Mouse (Mus musculus): ENCODE data around the gene Fshr. TPM values are rescaled to one million over a fixed set of nuclear protein-coding genes. Genes with fewer than 3 reads are reported as not detected.
A peak's percentile ranks its signal among the peaks of the same experiment; 100 is the strongest.

Fshr gene
- total and polyA plus RNA-seq, 2 experiments from 2014 or later, result not detected

GRCm38 (mm10) chr17:89034627-89035026, 165.8 kb downstream of the Fshr start:
- no peak overlapping the region for H3K4me3 ChIP-seq (ENCODE audit: low read depth, low read length)
- H3K36me3 ChIP-seq (ENCODE audit: insufficient read depth), result no peaks in the 10 kb centered on the region
- no peak for TF ChIP-seq CTCF (IDR thresholded peaks at IDR 0.05; ENCODE audit: low read depth)
- no peaks in the 10 kb centered on the region for H3K4me1 ChIP-seq (ENCODE audit: insufficient read depth)
- no peak overlapping the region for H3K9ac ChIP-seq
- DNase-seq, result no peak
- no peak for ATAC-seq
- H3K4me2 ChIP-seq (ENCODE audit: low read depth), result no peak overlapping the region
- no peak overlapping the region for H3K27ac ChIP-seq (ENCODE audit: low read depth, low read length)
- H3K9me3 ChIP-seq (ENCODE audit: low read length), result no peaks in the 10 kb centered on the region
- no peaks in the 10 kb centered on the region for H3K27me3 ChIP-seq (ENCODE audit: insufficient read depth, low read length)

- ATAC-seq (no peak), DNase-seq (no peak)
- Histone ChIP-seq H3K4me3 (ENCODE audit: low read depth, low read length) (no peak overlapping the region), H3K9me3 (ENCODE audit: low read length) (no peaks in the 10 kb centered on the region), H3K36me3 (ENCODE audit: insufficient read depth) (no peaks in the 10 kb centered on the region), H3K4me2 (ENCODE audit: low read depth) (no peak overlapping the region), H3K9ac (no peak overlapping the region), H3K27me3 (ENCODE audit: insufficient read depth, low read length) (no peaks in the 10 kb centered on the region), H3K27ac (ENCODE audit: low read depth, low read length) (no peak overlapping the region), H3K4me1 (ENCODE audit: insufficient read depth) (no peaks in the 10 kb centered on the region)
- TF ChIP-seq CTCF (IDR thresholded peaks at IDR 0.05; ENCODE audit: low read depth), result no peak
- WGBS, result 85% methylated on average over 2 of the region's 2 CpGs
Observed at GRCm38 (mm10) chr17:89032981-89033380, 167.5 kb downstream of the Fshr start.

GRCm38 (mm10) chr17:89019518-89019917, 181.0 kb downstream of the Fshr start:
- WGBS, result 67% methylated on average over 2 of the region's 2 CpGs
- Histone ChIP-seq H3K4me3 (ENCODE audit: low read depth, low read length) (no peak overlapping the region), H3K36me3 (ENCODE audit: insufficient read depth) (no peaks in the 10 kb centered on the region), H3K4me1 (ENCODE audit: insufficient read depth) (no peaks in the 10 kb centered on the region), H3K27ac (ENCODE audit: low read depth, low read length) (no peak overlapping the region), H3K9me3 (ENCODE audit: low read length) (no peaks in the 10 kb centered on the region), H3K9ac (no peak overlapping the region), H3K27me3 (ENCODE audit: insufficient read depth, low read length) (no peaks in the 10 kb centered on the region), H3K4me2 (ENCODE audit: low read depth) (no peak overlapping the region)
- TF ChIP-seq CTCF (IDR thresholded peaks at IDR 0.05; ENCODE audit: low read depth), result no peak
- DNase-seq, result no peak
- no peak for ATAC-seq

GRCm38 (mm10) chr17:89017002-89017401, 183.5 kb downstream of the Fshr start:
- no peak for ATAC-seq
- no peak overlapping the region for H3K4me2 ChIP-seq (ENCODE audit: low read depth)
- 90% methylated on average over 4 of the region's 4 CpGs for WGBS

GRCm38 (mm10) chr17:89013691-89014090, 186.8 kb downstream of the Fshr start:
- DNase-seq (no peak), ATAC-seq (no peak)
- Histone ChIP-seq H3K27ac (ENCODE audit: low read depth, low read length) (no peak overlapping the region), H3K4me2 (ENCODE audit: low read depth) (no peak overlapping the region), H3K9ac (no peak overlapping the region), H3K27me3 (ENCODE audit: insufficient read depth, low read length) (no peaks in the 10 kb centered on the region), H3K36me3 (ENCODE audit: insufficient read depth) (no peaks in the 10 kb centered on the region), H3K4me3 (ENCODE audit: low read depth, low read length) (no peak overlapping the region), H3K9me3 (ENCODE audit: low read length) (no peaks in the 10 kb centered on the region), H3K4me1 (ENCODE audit: insufficient read depth) (no peaks in the 10 kb centered on the region)
- TF ChIP-seq CTCF (IDR thresholded peaks at IDR 0.05; ENCODE audit: low read depth), result no peak

More at GRCm38 (mm10) chr17:89017002-89017401, 183.5 kb downstream of the Fshr start:
- TF ChIP-seq CTCF (IDR thresholded peaks at IDR 0.05; ENCODE audit: low read depth), result no peak
- no peak overlapping the region for H3K27ac ChIP-seq (ENCODE audit: low read depth, low read length)
- no peak for DNase-seq
- H3K27me3 ChIP-seq (ENCODE audit: insufficient read depth, low read length), result no peaks in the 10 kb centered on the region
- no peak overlapping the region for H3K9ac ChIP-seq
- no peaks in the 10 kb centered on the region for H3K9me3 ChIP-seq (ENCODE audit: low read length)
- no peaks in the 10 kb centered on the region for H3K4me1 ChIP-seq (ENCODE audit: insufficient read depth)
- no peak overlapping the region for H3K4me3 ChIP-seq (ENCODE audit: low read depth, low read length)
- no peaks in the 10 kb centered on the region for H3K36me3 ChIP-seq (ENCODE audit: insufficient read depth)

GRCm38 (mm10) chr17:89009117-89009516, 191.4 kb downstream of the Fshr start:
- Histone ChIP-seq H3K4me1 (ENCODE audit: insufficient read depth) (no peaks in the 10 kb centered on the region), H3K4me2 (ENCODE audit: low read depth) (no peak overlapping the region), H3K27ac (ENCODE audit: low read depth, low read length) (no peak overlapping the region), H3K9me3 (ENCODE audit: low read length) (no peaks in the 10 kb centered on the region), H3K36me3 (ENCODE audit: insufficient read depth) (no peaks in the 10 kb centered on the region), H3K4me3 (ENCODE audit: low read depth, low read length) (no peak overlapping the region), H3K27me3 (ENCODE audit: insufficient read depth, low read length) (no peaks in the 10 kb centered on the region), H3K9ac (no peak overlapping the region)
- DNase-seq (no peak), ATAC-seq (no peak)
- TF ChIP-seq CTCF (IDR thresholded peaks at IDR 0.05; ENCODE audit: low read depth), result no peak
- WGBS, result 58% methylated on average over 1 of the region's 1 CpGs

- Histone ChIP-seq H3K36me3 (ENCODE audit: insufficient read depth) (no peaks in the 10 kb centered on the region), H3K4me3 (ENCODE audit: low read depth, low read length) (no peak overlapping the region), H3K4me2 (ENCODE audit: low read depth) (no peak overlapping the region), H3K27me3 (ENCODE audit: insufficient read depth, low read length) (no peaks in the 10 kb centered on the region), H3K9me3 (ENCODE audit: low read length) (no peaks in the 10 kb centered on the region), H3K4me1 (ENCODE audit: insufficient read depth) (no peaks in the 10 kb centered on the region), H3K9ac (no peak overlapping the region), H3K27ac (ENCODE audit: low read depth, low read length) (no peak overlapping the region)
- no peak for DNase-seq
- TF ChIP-seq CTCF (IDR thresholded peaks at IDR 0.05; ENCODE audit: low read depth), result no peak
- 64% methylated on average over 7 of the region's 7 CpGs for WGBS
- ATAC-seq, result peak; percentile 34; the same call in 1 of the 2 replicates
Observed at GRCm38 (mm10) chr17:89008680-89009079, 191.8 kb downstream of the Fshr start.

GRCm38 (mm10) chr17:89005959-89006358, 194.5 kb downstream of the Fshr start:
- H3K9ac ChIP-seq, result no peak overlapping the region
- no peak for ATAC-seq
- H3K4me2 ChIP-seq (ENCODE audit: low read depth), result no peak overlapping the region
- no peaks in the 10 kb centered on the region for H3K9me3 ChIP-seq (ENCODE audit: low read length)
- 85% methylated on average over 5 of the region's 5 CpGs for WGBS
- no peak overlapping the region for H3K4me3 ChIP-seq (ENCODE audit: low read depth, low read length)
- no peaks in the 10 kb centered on the region for H3K27me3 ChIP-seq (ENCODE audit: insufficient read depth, low read length)
- no peaks in the 10 kb centered on the region for H3K36me3 ChIP-seq (ENCODE audit: insufficient read depth)
- no peak for TF ChIP-seq CTCF (IDR thresholded peaks at IDR 0.05; ENCODE audit: low read depth)
- no peak for DNase-seq
- no peaks in the 10 kb centered on the region for H3K4me1 ChIP-seq (ENCODE audit: insufficient read depth)
- no peak overlapping the region for H3K27ac ChIP-seq (ENCODE audit: low read depth, low read length)

Measured in forebrain, postnatal 0 days (tissue).